Mouse (Mus musculus) frontal cortex, postnatal 25 days (tissue): ENCODE results near the gene Enho.

Source experiments
- DNase-seq, 2 experiments: peaks; one replicate each; pipeline ENCODE4 v3.0.0; 2022; ENCODE audit warnings: low spot score in 2 of 2

The Enho gene

GRCm38 (mm10) chr4:41633001-41633400 lies 7.1 kb downstream of the Enho start:
- DNase-seq, result no peak

- DNase-seq, result no peak
These were observed 8.7 kb downstream of the Enho start for GRCm38 (mm10) chr4:41631390-41631789.

GRCm38 (mm10) chr4:41630196-41630595 lies 9.9 kb downstream of the Enho start:
- no peak for DNase-seq

GRCm38 (mm10) chr4:41628202-41628927 lies 11.8 kb downstream of the Enho start:
- no peak for DNase-seq

GRCm38 (mm10) chr4:41622071-41622470 lies 18.1 kb downstream of the Enho start:
- no peak for DNase-seq

- no peak for DNase-seq
These were observed 21.0 kb downstream of the Enho start for GRCm38 (mm10) chr4:41618916-41619746.

GRCm38 (mm10) chr4:41615661-41616599 lies 24.2 kb downstream of the Enho start:
- DNase-seq, result peak; percentile 31 to 58

GRCm38 (mm10) chr4:41614156-41614555 lies 26.0 kb downstream of the Enho start:
- DNase-seq, result peak; percentile 78 to 83

- DNase-seq, result no peak
These were observed 28.0 kb downstream of the Enho start for GRCm38 (mm10) chr4:41612166-41612565.

GRCm38 (mm10) chr4:41610594-41610980 lies 29.5 kb downstream of the Enho start:
- DNase-seq, result no peak

- DNase-seq, result no peak
These were observed 30.2 kb downstream of the Enho start for GRCm38 (mm10) chr4:41609681-41610593.

- no peak for DNase-seq
These were observed 33.3 kb downstream of the Enho start for GRCm38 (mm10) chr4:41606784-41607183.

- DNase-seq, result no peak
These were observed 35.4 kb downstream of the Enho start for GRCm38 (mm10) chr4:41604476-41605396.

GRCm38 (mm10) chr4:41602818-41603217 lies 37.3 kb downstream of the Enho start:
- no peak for DNase-seq
